Mouse (Mus musculus) heart, adult 11 months (tissue): ENCODE measurements at regions not wholly inside any gene's neighbourhood (a gene's known extent, or its start where the extent isn't known, plus 50 kb on each side); places are given as distances from the start of the nearest gene placed in this dataset.
"Not testable (repeated sequence)": the region's sequence is repeated elsewhere in the genome, so short reads cannot be mapped to it uniquely, and the experiment has no call there.

ENCODE experiments used
- DNase-seq: peaks from one replicate; pipeline ENCODE4 v3.0.0; 2022

DNA sequence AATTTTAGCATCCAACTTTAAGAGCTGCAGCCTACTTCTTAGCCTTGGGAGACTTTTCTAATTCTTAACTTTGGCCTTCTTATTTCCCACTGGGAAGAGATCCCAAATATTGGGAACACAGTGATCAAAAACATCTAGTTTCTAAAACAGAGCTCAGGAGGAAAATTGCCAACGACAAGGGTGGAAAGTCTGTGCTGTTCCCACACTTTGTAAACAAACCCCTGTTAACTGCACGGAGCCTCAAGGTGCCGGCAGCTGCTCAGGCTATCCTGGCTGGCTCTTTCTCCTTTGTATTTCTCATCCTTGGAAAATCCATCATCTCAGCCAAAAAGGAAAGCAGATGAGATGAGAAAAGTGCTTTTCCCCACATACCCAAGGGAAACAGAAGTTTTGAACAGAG is 84.9 kb downstream of the Impad1 start:
- peak; percentile 98 for DNase-seq

- DNase-seq, result no peak
These were observed 94.1 kb downstream of the Impad1 start for GRCm38 (mm10) chr4:4699102-4699501.

DNA sequence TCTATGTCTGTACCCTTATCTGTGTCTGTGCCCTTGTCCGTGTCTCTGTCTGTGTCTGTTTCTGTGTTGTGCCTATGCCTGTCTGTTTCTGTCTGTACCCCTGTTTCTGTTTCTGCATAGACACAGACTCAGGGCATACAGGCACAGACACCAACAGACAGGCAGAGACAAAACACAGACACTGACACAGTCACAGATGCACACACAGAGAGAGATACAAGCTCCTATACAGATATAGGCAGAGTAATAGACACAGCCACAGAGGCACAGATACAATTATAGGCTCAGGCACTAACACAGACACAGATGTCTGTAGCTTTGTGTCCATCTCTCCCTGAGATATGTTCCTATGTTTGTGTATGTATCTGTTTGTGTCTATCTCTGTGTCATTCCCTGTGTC is 97.7 kb downstream of the Impad1 start:
- DNase-seq, result no peak

DNA sequence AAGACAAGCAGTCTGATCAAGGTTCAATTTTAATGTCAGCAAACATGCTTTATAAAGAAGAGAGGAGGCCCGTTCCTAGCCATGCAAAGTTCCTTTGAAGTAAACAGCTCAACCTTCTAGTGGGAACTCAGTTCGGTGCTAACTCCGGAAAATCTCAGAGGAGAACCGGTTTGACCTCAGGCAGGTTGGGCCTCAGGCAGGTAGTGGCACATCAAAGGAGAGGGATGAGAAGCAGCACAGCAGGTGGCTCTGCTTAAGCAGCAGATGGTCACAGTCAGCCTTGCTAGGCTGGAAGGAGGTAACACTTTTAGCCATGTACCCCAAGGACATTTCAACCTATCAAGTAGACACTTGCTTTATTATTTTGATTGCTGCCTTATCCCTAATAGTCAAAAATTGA is 106.2 kb downstream of the Impad1 start:
- DNase-seq, result no peak

- DNase-seq, result no peak
These were observed 118.5 kb downstream of the Impad1 start for GRCm38 (mm10) chr4:4674607-4675006.

DNA sequence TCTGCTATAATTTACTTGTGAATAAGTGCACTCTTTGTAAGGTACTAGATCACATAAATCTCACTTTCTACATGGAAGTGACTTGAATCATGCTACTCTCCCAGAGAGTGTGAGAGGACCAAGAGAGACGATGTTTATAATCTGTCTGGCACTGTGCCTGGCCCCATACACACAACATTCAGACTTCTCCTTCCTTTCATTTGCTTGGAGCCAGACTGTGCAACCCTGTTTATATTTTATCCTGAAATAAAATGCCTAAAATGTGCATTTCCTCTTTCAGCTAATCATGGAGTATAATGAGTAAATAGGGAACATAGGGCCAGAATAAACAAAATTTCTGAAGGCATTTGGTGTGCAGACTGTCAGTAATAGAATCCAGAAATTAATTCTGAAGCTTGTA is 142.9 kb downstream of the Impad1 start:
- DNase-seq, result no peak

- DNase-seq, result no peak
These were observed 147.9 kb downstream of the Impad1 start for GRCm38 (mm10) chr4:4645264-4645663.

DNA sequence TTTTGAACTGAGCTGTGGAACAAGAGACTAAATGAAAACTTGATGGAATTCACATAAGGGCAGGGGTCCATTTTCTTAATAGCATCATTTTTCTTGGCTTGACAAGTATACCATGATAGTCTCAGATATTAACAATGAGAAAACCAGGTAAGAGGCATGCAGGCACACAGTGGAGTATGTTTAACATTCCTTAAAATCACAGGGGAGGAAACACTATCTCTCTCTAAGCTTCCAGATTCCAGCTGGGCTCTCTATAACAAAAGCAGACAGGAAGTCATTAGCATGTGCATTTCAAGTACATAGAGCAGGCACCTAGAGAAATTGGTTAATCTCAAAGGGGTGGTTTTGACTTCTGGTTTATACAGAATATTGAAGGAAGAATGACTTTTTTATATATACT is 156.9 kb downstream of the Impad1 start:
- DNase-seq, result no peak

- no peak for DNase-seq
These were observed 157.3 kb downstream of the Impad1 start for GRCm38 (mm10) chr4:4635856-4636255.

DNA sequence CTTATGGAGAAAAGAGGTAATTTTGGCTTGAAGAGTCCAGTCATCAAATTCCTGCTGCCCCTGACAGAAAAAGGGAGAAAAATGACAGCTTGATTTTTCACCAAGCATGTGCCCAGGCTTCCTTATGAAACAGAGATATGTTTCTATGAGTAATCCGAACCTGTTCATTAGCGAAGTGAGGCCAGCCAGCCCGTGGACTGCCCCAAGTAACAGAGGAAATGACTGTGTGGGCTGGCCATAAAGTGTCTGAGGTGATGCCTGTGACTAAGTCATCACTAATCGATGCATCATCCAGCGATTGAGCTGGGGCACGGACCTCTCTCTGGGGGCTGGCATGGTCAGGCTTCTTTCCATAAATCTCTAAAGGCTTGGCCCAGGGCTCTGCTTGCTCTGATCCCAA is 157.8 kb downstream of the Impad1 start:
- DNase-seq, result peak; percentile 86

DNA sequence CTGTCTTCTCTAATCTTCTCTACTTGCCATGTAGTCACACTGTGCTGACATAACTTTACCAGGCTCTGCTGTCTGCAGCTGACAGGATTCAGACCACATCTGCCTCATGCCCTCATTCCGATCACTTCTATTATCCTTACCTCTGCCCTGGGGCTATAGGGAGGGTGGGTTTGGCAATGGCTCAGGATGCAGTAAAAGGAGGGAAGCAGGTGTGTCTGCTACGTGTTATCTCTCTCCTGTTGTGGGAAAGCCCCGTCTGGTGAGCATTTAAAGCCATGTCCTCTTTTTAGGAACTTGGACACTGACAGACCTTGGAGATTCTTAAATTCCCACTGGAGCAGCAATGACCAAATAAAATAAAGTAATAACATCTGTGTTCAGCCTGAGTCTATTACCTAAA is 158.5 kb downstream of the Impad1 start:
- DNase-seq, result no peak

DNA sequence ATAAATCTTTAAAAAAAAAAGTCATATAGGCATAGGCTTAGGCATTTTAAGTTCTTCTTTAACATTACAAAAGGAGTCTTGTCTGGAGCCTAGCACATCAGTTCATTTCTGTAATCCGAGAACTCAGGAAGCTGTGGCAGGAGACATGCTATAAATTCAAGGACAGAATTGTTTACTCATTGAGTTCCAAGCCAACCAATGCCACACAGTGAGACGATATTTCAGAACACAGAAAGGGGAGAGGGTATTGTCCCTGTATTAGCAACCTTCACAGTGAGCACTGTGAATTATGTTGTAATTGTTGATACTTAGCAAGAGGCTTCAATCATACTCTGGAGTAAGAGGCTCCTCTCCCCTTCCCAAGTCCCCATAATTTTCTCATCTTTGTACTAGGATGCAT is 162.4 kb downstream of the Impad1 start:
- DNase-seq, result no peak

DNA sequence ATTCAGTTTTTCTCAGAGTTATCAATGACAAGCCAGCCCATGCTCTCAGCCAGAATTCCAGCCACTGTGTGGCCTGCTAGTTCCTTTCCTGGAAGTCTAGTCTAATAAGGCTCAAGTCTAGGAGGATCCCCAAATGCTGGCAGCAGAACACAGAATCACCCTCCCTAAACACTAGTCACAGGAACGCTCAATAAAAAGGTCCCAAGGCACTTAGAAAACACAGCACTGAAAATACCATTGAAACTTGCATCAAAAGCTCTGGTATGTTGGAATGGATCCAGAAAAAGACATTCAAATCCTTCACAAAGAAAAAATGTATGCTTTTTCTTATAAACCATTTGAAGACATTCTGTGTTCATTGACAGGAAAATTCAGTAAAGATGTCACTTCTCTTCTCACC is 163.9 kb downstream of the Impad1 start:
- no peak for DNase-seq

DNA sequence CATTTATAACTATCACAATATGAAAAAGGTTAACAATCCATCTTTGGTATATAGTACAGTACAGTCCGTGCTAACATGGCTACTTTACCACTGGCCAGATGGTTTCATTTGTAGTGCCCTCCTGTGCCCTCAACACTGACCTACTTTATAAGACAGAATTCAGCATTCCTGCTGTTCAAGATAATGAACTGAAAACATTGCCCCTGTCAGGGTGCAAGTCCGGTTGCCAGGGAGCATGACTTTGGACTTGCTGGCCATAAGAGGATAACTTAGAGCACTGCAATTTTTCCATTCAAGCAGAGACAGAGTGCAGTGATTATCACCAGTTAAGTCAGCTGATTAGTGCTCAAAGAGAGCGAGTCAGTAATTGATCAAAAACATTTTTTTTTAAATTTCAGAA is 169.3 kb downstream of the Impad1 start:
- DNase-seq, result no peak

DNA sequence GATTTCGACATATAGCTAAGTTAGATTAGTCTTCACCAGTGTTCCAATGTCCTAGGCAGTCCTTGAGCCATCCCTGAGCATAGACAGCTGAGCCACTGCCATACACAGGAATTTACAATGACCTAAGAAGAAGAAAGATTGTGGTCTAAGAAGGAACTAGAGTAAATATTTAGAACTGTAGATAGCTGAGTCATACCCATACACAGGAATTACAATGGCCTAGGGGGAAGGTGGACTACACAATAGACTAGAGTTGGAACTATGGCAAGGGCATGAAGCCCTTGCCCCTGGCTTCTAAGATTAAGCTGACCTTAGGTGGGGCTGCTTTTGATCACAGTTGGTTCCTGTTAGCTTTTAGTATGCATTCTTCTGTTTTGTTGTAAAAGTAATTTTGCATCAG is 173.0 kb downstream of the Impad1 start:
- not testable (repeated sequence) for DNase-seq

GRCm38 (mm10) chr4:4614577-4614976 is 178.6 kb downstream of the Impad1 start:
- DNase-seq, result no peak
